Mouse (Mus musculus): ENCODE measurements around the gene Tex47. TPM values are rescaled to one million over a fixed set of nuclear protein-coding genes. Genes with fewer than 3 reads are reported as not detected.

Tex47 gene
- 321 TPM for polyA plus RNA-seq (2014; fragmentation: Illumina TruSeq; extraction: RNeasy Lipid Tissue Mini Kit (QIAGEN cat#74804); ENCODE audit: low read depth, low replicate concordance)

GRCm38 (mm10) chr5:7303819-7304218, at the start of gene Tex47:
Gene Tex47, plus strand, starts transcription at chr5:7304119.

GRCm38 (mm10) chr5:7344145-7345010, 40.5 kb downstream of the Tex47 start, which contains the start of gene Zfp804b:
Gene Zfp804b, minus strand, starts transcription at chr5:7344756.

Other genes with a start within 250 kb of the Tex47 start
- 0.24 TPM for gene Zfp804b, start 40.6 kb downstream of the Tex47 start, polyA plus RNA-seq (2014; fragmentation: Illumina TruSeq; extraction: RNeasy Lipid Tissue Mini Kit (QIAGEN cat#74804); ENCODE audit: low read depth, low replicate concordance)

All from testis, adult 10 weeks (tissue).